Mouse (Mus musculus) kidney, adult 18-20 months (tissue): Measurements from ENCODE around the gene Dock2.

Source experiments
- DNase-seq: peaks from one replicate; pipeline ENCODE4 v3.0.0; 2021

The Dock2 gene

GRCm38 (mm10) chr11:34406850-34407249, 376.8 kb downstream of the Dock2 start:
- no peak for DNase-seq

- no peak for DNase-seq
Observed at GRCm38 (mm10) chr11:34406309-34406708, 377.4 kb downstream of the Dock2 start.

- DNase-seq, result no peak
Observed at GRCm38 (mm10) chr11:34405311-34405710, 378.4 kb downstream of the Dock2 start.

DNA sequence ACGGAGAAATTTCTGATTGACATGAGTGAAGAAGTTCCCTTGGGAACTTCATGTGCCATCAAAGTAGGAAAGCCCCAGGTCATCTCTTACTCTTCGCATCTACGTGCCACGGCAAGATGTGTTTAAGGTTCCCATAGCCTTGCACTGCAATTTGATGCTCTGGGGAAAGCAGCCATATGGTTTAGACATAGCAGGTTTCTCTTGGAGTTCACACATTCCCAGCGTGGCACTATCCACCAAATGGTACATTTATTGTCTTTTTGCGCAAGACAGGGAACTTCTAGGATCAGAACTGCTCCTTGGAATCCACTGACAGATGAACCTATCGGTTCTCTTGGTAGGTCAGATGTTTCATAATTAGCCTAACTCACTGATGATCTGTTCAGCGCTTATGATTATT, 382.3 kb downstream of the Dock2 start:
- DNase-seq, result no peak

DNA sequence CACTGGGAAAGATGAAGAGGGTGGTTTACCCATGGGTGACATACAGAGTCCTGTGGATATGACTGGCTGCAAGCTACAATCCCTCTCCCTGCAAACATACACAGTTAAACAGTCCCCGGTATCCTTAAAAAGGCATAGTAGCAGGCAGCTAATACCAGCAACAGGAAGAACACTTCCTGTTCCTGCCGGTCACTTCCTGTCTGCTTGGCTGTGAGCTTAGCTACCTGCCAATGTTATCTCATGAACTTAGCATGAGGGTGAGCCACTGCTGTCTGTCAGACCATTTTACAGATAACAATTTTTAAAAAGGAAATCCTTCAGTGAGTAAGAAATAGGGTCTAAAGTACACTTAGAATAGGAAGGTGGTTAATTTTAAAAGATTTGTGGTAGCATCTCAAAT, 385.1 kb downstream of the Dock2 start:
- no peak for DNase-seq

GRCm38 (mm10) chr11:34397661-34398060, 386.0 kb downstream of the Dock2 start:
- no peak for DNase-seq

GRCm38 (mm10) chr11:34395802-34396201, 387.9 kb downstream of the Dock2 start:
- DNase-seq, result no peak

GRCm38 (mm10) chr11:34392105-34392504, 391.6 kb downstream of the Dock2 start:
- DNase-seq, result no peak

GRCm38 (mm10) chr11:34389261-34390116, 394.2 kb downstream of the Dock2 start:
- no peak for DNase-seq

DNA sequence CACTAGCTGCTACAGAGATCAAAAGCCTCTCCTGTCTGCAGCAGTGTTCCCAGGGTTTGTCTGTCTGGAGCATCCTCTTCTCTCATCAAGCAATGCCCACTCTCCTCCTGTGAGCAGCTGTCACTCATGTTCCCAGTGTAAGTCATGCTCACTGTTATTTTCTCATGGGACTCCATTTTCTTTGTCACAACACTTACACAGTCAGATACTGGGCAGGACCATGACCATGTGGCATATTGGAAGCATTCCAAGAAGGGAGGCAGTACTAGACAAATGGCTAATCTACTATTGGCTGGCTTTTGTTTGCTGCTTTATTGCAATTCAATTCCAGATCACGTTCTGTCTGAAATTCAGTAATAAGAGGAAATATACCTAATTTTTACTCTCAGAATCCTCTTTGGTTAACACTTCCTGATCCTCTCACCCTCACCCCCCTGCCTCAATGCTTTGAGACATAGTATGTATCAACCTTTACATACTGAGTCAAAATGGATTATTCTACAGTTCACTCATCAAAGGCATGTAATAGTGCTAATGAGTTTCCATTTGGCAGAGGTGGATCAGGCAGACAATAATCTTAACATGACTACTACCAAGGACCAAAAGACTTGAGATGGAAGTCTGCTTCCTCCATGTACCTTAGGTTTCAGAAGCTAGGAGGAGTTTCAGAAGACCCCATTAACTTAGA, 398.5 kb downstream of the Dock2 start:
- no peak for DNase-seq

DNA sequence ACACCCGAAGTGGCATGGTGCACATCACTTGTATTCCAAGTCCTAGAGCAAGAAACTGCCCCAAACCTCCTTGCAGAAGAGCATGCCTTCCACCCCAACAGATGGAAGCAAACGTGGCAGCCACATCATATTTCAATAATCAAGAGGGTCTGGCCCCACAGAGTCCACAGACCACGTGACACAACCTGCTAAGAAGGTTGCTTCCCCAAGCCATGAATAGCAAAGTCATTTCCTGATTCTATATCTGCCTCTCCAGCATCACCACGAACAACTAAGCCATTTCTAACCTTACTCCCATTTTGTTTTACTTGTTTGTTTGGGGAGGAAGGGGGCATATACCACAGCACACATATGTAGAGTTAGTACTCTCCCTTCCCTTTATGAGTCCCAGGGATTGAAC, 399.5 kb downstream of the Dock2 start:
- no peak for DNase-seq

GRCm38 (mm10) chr11:34383501-34383900, 400.2 kb downstream of the Dock2 start:
- DNase-seq, result no peak

GRCm38 (mm10) chr11:34377649-34378048, 406.0 kb downstream of the Dock2 start:
- DNase-seq, result no peak

- DNase-seq, result no peak
Observed at GRCm38 (mm10) chr11:34375557-34375956, 408.1 kb downstream of the Dock2 start.

- no peak for DNase-seq
Observed at GRCm38 (mm10) chr11:34372224-34372623, 411.5 kb downstream of the Dock2 start.

DNA sequence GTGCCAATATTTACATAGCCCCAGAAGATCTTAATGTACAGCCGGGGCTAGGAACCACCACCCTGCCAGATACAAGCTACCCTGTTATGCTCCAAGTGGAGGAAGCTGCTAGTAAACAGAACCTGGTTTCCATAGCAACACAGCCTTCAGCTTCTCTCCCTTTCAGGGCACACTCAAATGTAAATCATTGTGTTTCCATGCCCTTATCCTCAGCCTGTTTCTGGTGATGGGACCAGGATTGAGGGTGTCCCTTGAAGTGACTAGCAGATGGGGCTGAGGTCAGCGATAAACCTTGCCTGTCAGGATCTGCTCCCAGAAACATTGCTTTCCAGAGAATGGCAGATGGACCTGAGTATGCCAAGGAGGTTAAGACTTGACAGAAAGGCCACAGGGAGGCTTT, 427.6 kb downstream of the Dock2 start:
- no peak for DNase-seq

DNA sequence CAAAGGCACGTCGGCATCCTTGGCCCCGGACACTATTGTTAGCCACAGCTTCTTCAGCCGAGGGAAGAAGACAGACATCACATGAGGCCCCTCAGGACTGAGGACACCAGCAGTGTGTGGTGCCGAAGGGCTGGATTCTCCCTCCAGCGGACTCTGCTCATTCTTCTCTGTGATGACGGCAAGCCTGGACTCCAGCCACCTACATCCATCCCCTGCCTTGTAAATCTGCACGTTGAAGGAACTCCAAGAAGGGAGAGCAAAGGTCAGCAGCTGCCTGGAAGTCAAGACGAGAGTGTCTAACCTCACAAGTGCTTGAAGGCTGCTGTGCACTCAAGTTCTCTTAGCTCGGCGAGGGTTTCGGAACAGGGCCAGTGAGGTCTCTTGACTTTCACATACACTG, 428.3 kb downstream of the Dock2 start:
- DNase-seq, result peak; percentile 71

DNA sequence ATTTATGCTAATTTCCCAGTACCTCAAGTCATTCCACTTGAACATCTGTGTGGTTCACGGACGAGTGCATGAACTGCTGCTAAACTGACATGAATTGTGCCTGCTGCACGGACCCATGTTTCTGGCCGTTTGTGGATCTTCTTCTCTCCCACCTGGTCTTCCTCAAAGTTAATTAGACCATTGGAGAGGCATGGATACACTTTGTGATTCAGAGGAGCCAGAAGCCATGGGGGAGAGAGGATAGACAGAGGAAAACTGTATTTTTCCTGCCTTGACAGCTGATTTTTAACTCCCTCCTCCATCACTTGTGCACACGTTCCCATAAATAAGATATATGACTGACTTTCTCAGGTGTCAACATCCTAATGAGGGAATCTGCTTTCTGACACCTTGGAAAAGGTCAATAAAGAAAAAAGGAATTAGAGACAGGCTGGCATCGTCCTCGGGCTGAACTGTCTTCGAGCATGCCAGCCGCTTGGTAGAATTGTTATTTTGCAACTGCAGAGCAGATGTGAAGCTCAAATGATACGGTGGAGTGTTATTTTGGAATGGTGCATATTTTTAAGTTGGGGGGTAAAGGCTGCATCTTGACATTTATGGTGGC, 434.1 kb downstream of the Dock2 start:
- DNase-seq, result no peak

DNA sequence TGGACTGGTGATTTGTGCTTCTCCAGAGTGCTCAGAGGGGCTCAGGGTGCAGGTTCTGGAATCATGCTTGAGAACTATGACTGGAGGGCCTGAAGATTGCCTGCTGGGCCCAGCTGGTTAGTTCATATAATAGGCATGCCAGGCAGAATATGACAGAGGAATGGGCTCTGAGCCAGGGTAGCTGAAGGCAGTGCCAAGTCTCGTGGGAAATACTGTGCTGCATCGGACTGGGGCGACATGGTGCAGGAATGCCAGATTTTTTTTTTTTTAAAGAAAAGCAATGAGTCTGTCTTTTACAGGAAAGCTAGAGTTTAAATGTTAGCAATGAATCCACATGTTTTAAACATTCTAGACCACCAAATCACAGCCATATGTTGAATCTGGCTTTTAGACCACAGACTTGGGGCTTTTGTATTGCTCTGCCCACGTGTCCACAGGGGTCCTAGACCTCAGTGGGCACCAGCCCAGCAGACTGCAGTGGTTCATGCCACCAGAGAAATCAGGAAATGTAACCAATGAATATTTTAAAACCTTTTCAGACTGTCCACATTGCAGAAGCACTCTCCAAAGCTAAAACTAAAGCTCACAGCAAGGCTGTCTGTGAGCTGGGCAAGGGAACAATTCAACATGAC, 435.3 kb downstream of the Dock2 start:
- peak; percentile 16 for DNase-seq

- DNase-seq, result no peak
Observed at GRCm38 (mm10) chr11:34344310-34344709, 439.4 kb downstream of the Dock2 start.

GRCm38 (mm10) chr11:34343742-34344307, 439.9 kb downstream of the Dock2 start:
- DNase-seq, result no peak

GRCm38 (mm10) chr11:34339693-34340092, 444.0 kb downstream of the Dock2 start:
- no peak for DNase-seq

- no peak for DNase-seq
Observed at GRCm38 (mm10) chr11:34337907-34338306, 445.8 kb downstream of the Dock2 start.
